Mouse (Mus musculus) liver, embryonic 14.5 days (tissue): ENCODE measurements around the gene Dnajc15.

Experiments
- CTCF ChIP-seq: IDR thresholded peaks from 2 replicates; pipeline ENCODE4 v1.5.1; 2016; ENCODE audit warnings: antibody characterized with exemption, low read depth, control low read depth
- EP300 ChIP-seq: IDR thresholded peaks from 2 replicates; pipeline ENCODE4 v1.6.1; 2016; ENCODE audit warnings: antibody characterized with exemption, low read depth

DNA sequence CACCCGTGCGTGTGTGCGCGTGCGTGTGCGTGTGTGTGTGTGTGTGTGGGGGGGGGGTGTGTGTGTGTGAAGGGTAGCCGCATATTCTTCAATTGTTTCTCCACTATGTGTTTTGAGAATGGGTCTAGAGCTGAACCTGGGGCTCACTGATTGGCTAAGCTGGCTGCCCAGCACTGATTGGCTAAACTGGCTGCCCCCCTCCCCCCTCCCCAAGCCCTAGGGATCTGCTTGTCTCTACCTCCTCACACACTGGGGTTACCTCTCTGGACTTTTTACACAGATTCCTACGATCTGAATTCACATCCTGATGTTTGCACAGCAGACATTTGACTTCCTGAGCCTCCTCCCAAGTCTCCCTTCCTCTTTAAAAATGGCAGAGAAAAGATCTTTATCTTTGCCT lies 46.7 kb upstream of the Dnajc15 start:
- TF ChIP-seq CTCF (no peak), EP300 (no peak)
